Mouse (Mus musculus) midbrain, embryonic 13.5 days (tissue): ENCODE data around the gene Rimbp2. TPM values are rescaled to one million over a fixed set of nuclear protein-coding genes. Genes with fewer than 3 reads are reported as not detected.
"Not testable (repeated sequence)": the region's sequence is repeated elsewhere in the genome, so short reads cannot be mapped to it uniquely, and the experiment has no call there.

Experiments used
- ATAC-seq: fragments of 200-750 bp; cut with Nextera tagmentation; 2 replicates; pipeline ENCODE4 v1.8.0; 2017; ENCODE audit warnings: mild to moderate bottlenecking, moderate TSS enrichment, moderate library complexity
- H3K27ac ChIP-seq: fragments of 300-500 bp; sonication (generic); 2 replicates; pipeline ENCODE4 v1.5.1; 2015; ENCODE audit warnings: inconsistent platforms, mild to moderate bottlenecking, moderate library complexity
- H3K27me3 ChIP-seq: fragments of 300-500 bp; sonication (generic); 2 replicates; pipeline ENCODE4 v1.6.1; 2015; ENCODE audit warnings: mild to moderate bottlenecking, inconsistent platforms
- H3K36me3 ChIP-seq: fragments of 300-500 bp; sonication (generic); 2 replicates; pipeline ENCODE4 v1.6.1; 2015; ENCODE audit warnings: mild to moderate bottlenecking, inconsistent platforms
- H3K4me1 ChIP-seq: fragments of 300-500 bp; sonication (generic); replicated peaks from 2 replicates; pipeline ENCODE4 v1.6.1; 2015; ENCODE audit warnings: inconsistent platforms
- H3K4me2 ChIP-seq: fragments of 300-500 bp; sonication (generic); replicated peaks from 2 replicates; pipeline ENCODE4 v1.6.1; 2015; ENCODE audit warnings: moderate library complexity, mild to moderate bottlenecking, inconsistent platforms
- H3K4me3 ChIP-seq: fragments of 300-500 bp; sonication (generic); replicated peaks from 2 replicates; pipeline ENCODE4 v1.5.1; 2015; ENCODE audit warnings: mild to moderate bottlenecking, inconsistent platforms
- H3K9ac ChIP-seq: fragments of 300-500 bp; sonication (generic); replicated peaks from 2 replicates; pipeline ENCODE4 v1.6.1; 2015; ENCODE audit warnings: mild to moderate bottlenecking, inconsistent platforms
- H3K9me3 ChIP-seq: fragments of 300-500 bp; sonication (generic); 2 replicates; pipeline ENCODE4 v1.6.1; 2016; ENCODE audit warnings: mild to moderate bottlenecking, inconsistent platforms
- WGBS: fragments of 180-500 bp; shearing (Covaris S2); methylation state at CpG from one replicate; pipeline ENCODE4 v1.1.7; 2015; 5-methylcytosine and 5-hydroxymethylcytosine counted together
- polyA plus RNA-seq: library from polyadenylated mRNA; unstranded; fragments of >200 nt; fragmentation: Nextera tagmentation; extraction: Ambion mirVana; gene quantifications from 2 replicates; pipeline ENCODE4 v1.2.1, GENCODE M21; 2015

The Rimbp2 gene
- 3.0 and 3.5 TPM in 2 replicates for polyA plus RNA-seq

DNA sequence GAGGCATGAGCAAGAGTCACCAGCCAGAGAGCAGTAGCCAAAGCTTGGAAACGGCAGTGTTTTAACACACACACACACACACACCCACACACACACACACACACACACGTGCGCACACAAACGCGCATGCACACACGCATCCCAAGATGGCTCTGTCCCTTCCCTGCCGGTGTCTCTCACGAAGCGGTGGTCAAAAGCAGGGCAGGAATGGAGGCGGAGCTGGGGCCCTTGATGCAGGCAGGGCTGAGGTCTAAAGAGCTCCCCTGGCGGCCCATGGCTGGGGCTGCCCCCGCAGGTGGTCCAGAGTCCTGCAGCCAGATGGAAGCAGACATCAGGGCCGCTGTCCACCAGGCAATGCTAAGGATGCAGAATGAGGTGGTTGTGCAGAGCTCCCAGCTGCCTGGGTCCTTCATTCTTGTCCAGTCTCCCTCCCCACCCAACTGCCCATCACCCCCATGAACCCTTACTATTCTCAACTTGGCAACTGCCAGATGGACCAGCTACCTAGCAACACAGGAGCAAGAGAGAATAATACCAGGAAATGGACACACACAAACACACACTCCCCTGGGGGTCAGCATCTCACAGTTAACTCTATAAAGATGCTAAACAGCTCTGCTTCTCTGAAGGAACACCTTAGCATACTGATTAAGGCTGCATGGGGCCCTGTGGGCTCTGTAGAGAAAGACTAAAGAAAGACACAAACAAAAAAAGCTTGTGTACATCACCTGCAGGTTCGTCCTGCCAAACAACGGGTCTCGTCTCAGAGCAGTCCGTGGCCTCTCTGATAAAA lies at the start of gene Rimbp2:
TSS of gene Rimbp2 (minus strand) at position 209 of the 793 bp plus-strand sequence.
- WGBS = 7% methylated on average over 17 of the region's 17 CpGs
- peaks cover 6% of the 10 kb centered on the region; the same call in 1 of the 2 replicates for H3K9me3 ChIP-seq
- H3K36me3 ChIP-seq = no peaks in the 10 kb centered on the region
- peaks cover 22% of the 10 kb centered on the region for H3K4me1 ChIP-seq
- H3K9ac ChIP-seq = peak within 1 kb of the TSS; percentile 79
- H3K4me3 ChIP-seq = peak within 1 kb of the TSS; percentile 58
- peak within 1 kb of the TSS; percentile 87 for H3K27ac ChIP-seq
- peak within 1 kb of the TSS; percentile 84 for H3K4me2 ChIP-seq
- ATAC-seq = peak; percentile 80
- peaks cover 4% of the 10 kb centered on the region; the same call in 1 of the 2 replicates for H3K27me3 ChIP-seq

DNA sequence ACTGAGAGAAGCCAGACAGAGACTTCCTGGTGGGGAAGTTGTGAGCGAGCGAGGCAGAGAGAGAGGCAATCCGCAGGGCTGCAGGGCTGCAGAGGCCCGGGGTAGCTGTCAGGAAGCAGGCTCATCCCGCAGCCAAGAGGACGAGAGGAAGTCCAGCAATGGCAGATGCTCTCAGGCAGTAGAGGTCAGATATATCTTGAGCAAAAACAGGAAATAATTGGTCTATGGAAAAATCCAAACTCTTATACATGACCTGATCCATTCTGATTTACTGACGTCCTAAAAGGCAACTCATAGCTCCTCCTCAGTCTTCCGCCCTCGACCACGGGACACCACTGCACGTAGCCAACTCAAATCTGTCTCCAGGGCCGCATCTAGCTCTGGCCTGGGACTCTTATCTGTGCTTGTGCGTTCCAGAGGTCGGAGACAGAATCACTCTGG lies 49.3 kb upstream of the Rimbp2 start:
- H3K27ac ChIP-seq = peak overlapping the region; percentile 6; the same call in 1 of the 2 replicates
- no peak for ATAC-seq
- peaks cover 32% of the 10 kb centered on the region for H3K4me1 ChIP-seq
- WGBS = 67% methylated on average over 14 of the region's 14 CpGs
- no peaks in the 10 kb centered on the region for H3K9me3 ChIP-seq
- no peak overlapping the region for H3K4me3 ChIP-seq
- no peak overlapping the region for H3K4me2 ChIP-seq
- peaks cover 10% of the 10 kb centered on the region; the same call in 1 of the 2 replicates for H3K36me3 ChIP-seq
- 0 out of 2 replicates have a peak overlapping the region, but pooled peaks have one; percentile 8 for H3K9ac ChIP-seq
- H3K27me3 ChIP-seq = no peaks in the 10 kb centered on the region

DNA sequence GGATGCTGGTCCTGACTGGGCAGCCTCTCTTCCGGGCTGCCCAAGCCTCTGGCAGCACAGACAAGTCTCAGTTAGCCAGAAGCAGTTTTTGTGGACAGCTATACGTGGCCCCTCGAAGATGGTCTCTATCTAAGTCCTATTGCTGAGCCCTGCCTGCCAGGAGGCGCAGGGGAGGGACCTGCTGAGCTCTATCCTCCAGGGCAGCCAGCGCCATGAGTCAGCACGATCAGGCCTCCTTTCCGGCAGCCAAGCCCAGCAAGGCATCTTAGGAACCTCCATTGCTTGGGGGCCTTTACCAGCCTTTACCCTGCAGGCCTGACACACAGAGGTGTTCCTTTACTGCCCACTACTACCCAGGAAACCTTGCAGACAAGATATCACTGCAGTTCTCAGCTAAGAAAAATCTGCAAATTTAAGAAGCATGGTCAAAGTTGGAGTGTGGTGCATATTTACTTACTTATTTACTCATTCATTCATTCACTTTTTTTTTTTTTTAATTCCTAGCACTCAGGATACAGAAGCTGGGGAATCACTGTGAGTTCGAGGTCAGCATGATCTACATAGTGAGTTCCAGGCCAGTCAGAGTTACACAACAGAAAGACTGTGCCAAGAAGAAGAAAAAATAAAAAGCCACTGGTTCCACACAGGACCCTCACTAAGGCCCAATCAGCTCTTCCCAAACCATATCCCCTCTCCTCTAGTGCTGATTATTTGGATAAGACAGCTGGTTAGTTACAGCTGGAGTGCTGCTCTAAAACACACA lies 47.6 kb upstream of the Rimbp2 start:
- H3K4me1 ChIP-seq = peaks cover 16% of the 10 kb centered on the region
- no peak overlapping the region for H3K4me2 ChIP-seq
- no peaks in the 10 kb centered on the region for H3K9me3 ChIP-seq
- ATAC-seq = no peak
- peaks cover 15% of the 10 kb centered on the region for H3K36me3 ChIP-seq
- 45% methylated on average over 8 of the region's 8 CpGs for WGBS
- H3K27ac ChIP-seq = no peak overlapping the region
- no peaks in the 10 kb centered on the region for H3K27me3 ChIP-seq
- H3K9ac ChIP-seq = peak overlapping the region; percentile 36; the same call in 1 of the 2 replicates
- H3K4me3 ChIP-seq = no peak overlapping the region

DNA sequence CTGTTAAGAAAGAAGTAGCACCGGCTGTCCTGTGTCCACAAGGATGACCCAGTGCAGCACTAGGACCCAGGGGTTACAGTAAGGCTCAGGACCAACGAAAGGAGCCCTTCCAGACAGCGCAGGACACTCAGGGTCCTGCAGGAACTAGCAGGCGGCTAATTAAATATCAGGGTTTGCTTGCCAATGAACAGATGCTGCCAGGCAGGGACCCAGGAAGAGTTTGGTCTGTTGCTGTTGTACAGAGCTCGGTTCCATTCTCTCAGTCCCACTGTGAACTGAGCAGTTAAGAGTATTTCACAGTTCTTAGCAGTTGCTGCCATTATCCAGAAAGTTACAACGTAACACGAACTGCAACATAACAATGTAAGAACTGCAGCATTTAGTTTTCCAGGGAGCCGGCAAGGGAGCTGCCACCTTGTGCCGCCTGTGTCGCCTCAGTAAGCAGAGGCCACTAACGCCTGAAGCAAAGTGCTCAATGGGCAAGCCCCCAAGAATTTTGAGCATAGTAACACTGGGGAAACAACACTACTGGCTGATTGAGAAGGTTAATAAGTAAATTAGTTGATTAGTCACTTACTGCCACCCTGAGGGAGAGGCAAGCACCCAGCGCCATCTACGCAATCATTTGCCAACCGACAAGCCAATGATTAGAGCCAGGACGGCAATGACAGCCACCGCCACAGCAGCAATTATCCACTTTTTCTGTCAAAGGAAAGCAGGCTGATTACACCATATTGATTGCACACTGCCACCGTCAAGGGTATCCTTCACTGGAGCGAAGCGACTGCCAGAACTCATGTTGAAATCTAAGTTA lies 34.1 kb upstream of the Rimbp2 start:
- peaks cover 56% of the 10 kb centered on the region for H3K36me3 ChIP-seq
- 0 out of 2 replicates have a peak, but pooled peaks cover 5% of the 10 kb centered on the region for H3K4me1 ChIP-seq
- no peaks in the 10 kb centered on the region for H3K9me3 ChIP-seq
- no peak overlapping the region for H3K4me3 ChIP-seq
- WGBS = 82% methylated on average over 19 of the region's 19 CpGs
- H3K9ac ChIP-seq = no peak overlapping the region
- no peak for ATAC-seq
- no peak overlapping the region for H3K27ac ChIP-seq
- H3K27me3 ChIP-seq = no peaks in the 10 kb centered on the region
- no peak overlapping the region for H3K4me2 ChIP-seq

DNA sequence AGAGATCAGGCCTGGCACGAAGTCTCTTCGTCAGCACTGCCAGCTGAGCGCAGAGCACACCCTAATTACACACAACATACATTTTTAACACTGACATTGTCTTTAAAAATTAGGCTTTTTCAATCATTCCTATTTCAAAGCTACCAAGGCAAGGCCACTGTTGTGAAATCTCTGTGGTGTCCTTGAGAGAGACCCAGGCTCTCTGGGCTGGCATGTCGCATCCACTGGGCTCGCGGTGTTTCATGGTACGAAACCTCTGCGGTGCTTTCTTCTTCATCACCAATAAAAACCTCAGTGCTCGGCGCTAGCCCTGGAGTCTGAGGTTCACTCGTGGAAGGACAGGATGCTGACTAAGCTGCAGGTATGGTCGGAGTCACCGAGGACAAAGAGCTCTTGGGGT lies 32.7 kb upstream of the Rimbp2 start:
- ATAC-seq = no peak
- 88% methylated on average over 13 of the region's 13 CpGs for WGBS
- Histone ChIP-seq H3K27me3 (no peaks in the 10 kb centered on the region), H3K9ac (no peak overlapping the region), H3K9me3 (no peaks in the 10 kb centered on the region), H3K27ac (no peak overlapping the region), H3K36me3 (peaks cover 43% of the 10 kb centered on the region), H3K4me3 (no peak overlapping the region), H3K4me1 (0 out of 2 replicates have a peak, but pooled peaks cover 5% of the 10 kb centered on the region), H3K4me2 (no peak overlapping the region)

DNA sequence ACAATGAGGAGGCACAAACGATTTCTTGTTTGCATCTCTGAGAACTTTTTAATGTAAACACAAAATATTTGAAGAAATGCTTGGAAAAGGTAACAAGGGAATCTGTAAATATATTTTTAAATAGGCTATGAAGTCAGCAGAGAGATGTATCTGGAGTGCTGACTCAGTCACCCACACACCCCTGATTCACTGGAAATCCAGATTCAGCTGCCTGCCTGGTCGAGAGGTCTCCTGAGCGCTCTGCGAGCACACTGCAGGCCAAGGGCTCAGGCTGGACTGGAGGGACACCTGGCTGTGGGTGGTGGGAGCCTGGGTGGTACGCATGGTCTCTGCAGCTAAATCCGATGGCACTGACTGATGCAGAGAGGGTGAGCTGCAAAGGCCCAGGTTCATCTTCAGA lies 31.2 kb upstream of the Rimbp2 start:
- no peaks in the 10 kb centered on the region for H3K27me3 ChIP-seq
- no peak for ATAC-seq
- WGBS = 91% methylated on average over 6 of the region's 6 CpGs
- no peak overlapping the region for H3K9ac ChIP-seq
- H3K9me3 ChIP-seq = no peaks in the 10 kb centered on the region
- no peak overlapping the region for H3K4me3 ChIP-seq
- 0 out of 2 replicates have a peak, but pooled peaks cover 5% of the 10 kb centered on the region for H3K4me1 ChIP-seq
- no peak overlapping the region for H3K27ac ChIP-seq
- H3K4me2 ChIP-seq = no peak overlapping the region
- H3K36me3 ChIP-seq = peaks cover 36% of the 10 kb centered on the region

DNA sequence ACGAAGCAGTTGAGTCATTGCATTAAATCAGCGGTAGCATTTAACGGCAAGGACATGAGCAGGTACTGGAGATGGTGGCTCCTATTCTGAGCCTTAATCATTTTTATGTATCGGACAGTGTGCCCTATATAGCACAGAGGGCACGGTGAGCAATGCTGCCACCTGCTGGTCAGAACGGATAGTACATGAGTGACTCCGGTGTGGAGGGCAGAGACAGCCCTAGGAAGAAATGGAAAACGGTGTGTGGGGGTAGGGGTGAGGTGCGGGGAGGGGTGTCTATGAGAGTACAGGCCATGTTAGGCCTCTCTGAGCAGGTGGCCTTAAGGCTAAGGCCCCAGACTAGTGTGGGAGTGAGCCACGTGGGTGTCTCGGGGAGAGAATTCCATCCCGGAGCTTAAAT lies 28.3 kb upstream of the Rimbp2 start:
- no peak overlapping the region for H3K27ac ChIP-seq
- H3K4me3 ChIP-seq = no peak overlapping the region
- no peak overlapping the region for H3K9ac ChIP-seq
- H3K36me3 ChIP-seq = peaks cover 21% of the 10 kb centered on the region
- peak; percentile 80 for ATAC-seq
- H3K27me3 ChIP-seq = no peaks in the 10 kb centered on the region
- H3K9me3 ChIP-seq = no peaks in the 10 kb centered on the region
- 26% methylated on average over 12 of the region's 12 CpGs for WGBS
- 0 out of 2 replicates have a peak, but pooled peaks cover 3% of the 10 kb centered on the region for H3K4me1 ChIP-seq
- H3K4me2 ChIP-seq = no peak overlapping the region

DNA sequence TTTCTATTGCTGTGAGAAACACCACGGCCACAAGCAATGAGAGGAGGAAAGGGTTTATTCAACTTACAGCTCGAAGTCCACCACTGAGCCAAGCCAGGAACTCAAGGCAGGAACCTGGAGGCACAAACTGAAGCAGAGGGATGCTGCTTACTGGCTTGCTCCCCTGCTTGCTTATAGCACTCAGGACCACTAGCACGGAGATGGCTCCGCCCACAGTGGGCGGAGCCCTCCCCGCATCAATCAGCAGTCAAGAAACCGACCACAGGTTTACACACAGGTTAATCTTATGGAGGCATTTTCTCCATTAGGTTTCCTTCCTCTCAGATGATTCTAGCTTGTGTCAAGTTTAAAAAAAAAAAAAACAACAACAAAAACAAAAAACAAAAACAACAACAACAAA lies 27.6 kb upstream of the Rimbp2 start:
- no peak overlapping the region for H3K9ac ChIP-seq
- no peaks in the 10 kb centered on the region for H3K27me3 ChIP-seq
- peaks cover 14% of the 10 kb centered on the region for H3K36me3 ChIP-seq
- ATAC-seq = no peak
- H3K27ac ChIP-seq = no peak overlapping the region
- H3K4me2 ChIP-seq = no peak overlapping the region
- no peak overlapping the region for H3K4me3 ChIP-seq
- no peaks in the 10 kb centered on the region for H3K9me3 ChIP-seq
- peaks cover 3% of the 10 kb centered on the region; the same call in 1 of the 2 replicates for H3K4me1 ChIP-seq
- 78% methylated on average over 7 of the region's 7 CpGs for WGBS

DNA sequence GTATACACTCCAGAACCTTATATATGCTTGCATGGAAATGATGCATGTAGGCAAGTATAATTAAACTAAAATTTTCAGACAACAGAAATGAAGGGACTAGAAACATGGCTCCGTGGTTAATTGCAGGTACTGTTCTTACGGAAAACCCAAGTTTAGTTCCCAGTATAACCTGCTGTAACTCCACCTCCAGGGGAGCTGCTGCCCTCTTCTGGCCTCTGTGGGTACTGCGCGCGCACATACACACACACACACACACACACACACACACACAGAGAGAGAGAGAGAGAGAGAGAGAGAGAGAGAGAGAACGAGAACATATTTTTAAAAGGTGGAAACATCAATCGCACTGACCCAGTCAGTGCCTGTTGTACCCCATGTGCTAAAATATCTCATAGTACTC lies 25.7 kb upstream of the Rimbp2 start:
- 99% methylated on average over 7 of the region's 7 CpGs for WGBS
- Histone ChIP-seq H3K36me3 (no peaks in the 10 kb centered on the region), H3K27ac (no peak overlapping the region), H3K9me3 (no peaks in the 10 kb centered on the region), H3K4me3 (no peak overlapping the region), H3K4me2 (no peak overlapping the region), H3K9ac (no peak overlapping the region), H3K27me3 (no peaks in the 10 kb centered on the region), H3K4me1 (peaks cover 3% of the 10 kb centered on the region; the same call in 1 of the 2 replicates)
- ATAC-seq = no peak

DNA sequence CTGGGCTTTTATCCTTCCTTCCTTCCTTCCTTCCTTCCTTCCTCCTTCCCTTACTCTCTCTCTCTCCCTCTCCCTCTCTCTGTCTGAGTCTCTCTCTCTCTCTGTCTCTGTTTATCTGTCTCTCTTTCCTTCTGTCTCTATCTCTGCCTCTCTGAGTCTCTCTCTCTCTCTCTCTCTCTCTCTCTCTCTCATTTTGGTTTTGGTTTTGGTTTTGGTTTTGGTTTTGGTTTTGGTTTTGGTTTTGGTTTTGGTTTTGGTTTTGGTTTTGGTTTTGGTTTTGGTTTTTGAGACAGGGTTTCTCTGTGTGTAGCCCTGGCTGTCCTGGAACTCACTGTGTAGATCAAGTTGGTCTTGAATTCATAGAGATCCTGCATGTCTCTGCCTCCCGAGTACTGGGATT lies 24.2 kb upstream of the Rimbp2 start:
- H3K9ac ChIP-seq, H3K9me3 ChIP-seq: not testable (repeated sequence)
- 88% methylated on average over 1 of the region's 1 CpGs for WGBS

DNA sequence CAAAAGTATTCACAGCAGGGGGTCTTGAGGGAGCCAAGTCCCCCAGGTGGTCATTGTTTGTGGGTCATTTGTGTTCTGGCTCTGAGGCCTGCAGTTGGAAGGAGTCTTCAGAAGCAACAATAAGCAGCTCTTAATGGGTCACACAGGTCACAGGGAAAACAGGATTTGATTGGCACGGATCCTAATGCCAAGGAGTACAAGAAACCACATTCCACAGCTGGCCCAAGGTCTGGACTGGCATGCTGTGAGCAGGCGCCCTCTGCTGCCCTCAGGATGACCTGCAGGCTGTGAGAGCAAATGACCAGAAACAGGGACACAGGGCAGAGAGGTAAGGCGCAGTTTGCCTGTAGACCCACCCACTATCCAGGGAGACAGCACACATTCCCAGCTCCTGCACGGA lies 23.0 kb upstream of the Rimbp2 start:
- no peak overlapping the region for H3K9ac ChIP-seq
- H3K36me3 ChIP-seq = no peaks in the 10 kb centered on the region
- 9% methylated on average over 4 of the region's 4 CpGs for WGBS
- no peak overlapping the region for H3K4me2 ChIP-seq
- no peaks in the 10 kb centered on the region for H3K9me3 ChIP-seq
- H3K27me3 ChIP-seq = no peaks in the 10 kb centered on the region
- ATAC-seq = no peak; the same call in 1 of the 2 replicates
- no peak overlapping the region for H3K4me3 ChIP-seq
- no peak overlapping the region for H3K27ac ChIP-seq
- H3K4me1 ChIP-seq = peaks cover 3% of the 10 kb centered on the region; the same call in 1 of the 2 replicates

More for the DNA sequence above, 24.2 kb upstream of the Rimbp2 start:
- not testable (repeated sequence) for ATAC-seq, H3K4me2 ChIP-seq, H3K4me3 ChIP-seq, H3K27me3 ChIP-seq, H3K27ac ChIP-seq, H3K36me3 ChIP-seq, H3K4me1 ChIP-seq
